Mouse (Mus musculus) thymus, adult 18-20 months (tissue): ENCODE results near the gene Slc12a7.

ENCODE experiments used
- DNase-seq, 2 experiments: peaks; one replicate each; pipeline ENCODE4 v3.0.0; 2022; ENCODE audit warnings: mixed read lengths in 2 of 2

Slc12a7 gene

GRCm38 (mm10) chr13:73821251-73821650 is 88.4 kb downstream of the Slc12a7 start:
- DNase-seq, result no peak

GRCm38 (mm10) chr13:73822187-73822800 is 89.4 kb downstream of the Slc12a7 start:
- DNase-seq, result peak; percentile 21 to 26

- DNase-seq, result no peak
These were observed 90.8 kb downstream of the Slc12a7 start for GRCm38 (mm10) chr13:73823711-73824110.

- no peak for DNase-seq
These were observed 94.3 kb downstream of the Slc12a7 start for GRCm38 (mm10) chr13:73827243-73827642.

- no peak for DNase-seq
These were observed 98.6 kb downstream of the Slc12a7 start for GRCm38 (mm10) chr13:73831486-73831885.

- no peak for DNase-seq
These were observed 100.9 kb downstream of the Slc12a7 start for GRCm38 (mm10) chr13:73833809-73834208.

- DNase-seq, result no peak
These were observed 102.9 kb downstream of the Slc12a7 start for GRCm38 (mm10) chr13:73835791-73836190.

GRCm38 (mm10) chr13:73836491-73836890 is 103.6 kb downstream of the Slc12a7 start:
- DNase-seq, result no peak

GRCm38 (mm10) chr13:73837708-73838107 is 104.8 kb downstream of the Slc12a7 start:
- no peak for DNase-seq

GRCm38 (mm10) chr13:73839137-73839548 is 106.2 kb downstream of the Slc12a7 start:
- DNase-seq, result no peak

GRCm38 (mm10) chr13:73839740-73840139 is 106.8 kb downstream of the Slc12a7 start:
- DNase-seq, result no peak

- no peak for DNase-seq
These were observed 109.8 kb downstream of the Slc12a7 start for GRCm38 (mm10) chr13:73842696-73843095.

- peak; percentile 9 to 13 for DNase-seq
These were observed 113.9 kb downstream of the Slc12a7 start for GRCm38 (mm10) chr13:73846589-73847464.

GRCm38 (mm10) chr13:73847465-73847836 is 114.6 kb downstream of the Slc12a7 start, which contains the start of gene Nkd2:
Nkd2 (minus strand) TSS chr13:73847631.
- DNase-seq, result peak; percentile 51
